Mouse (Mus musculus) heart, embryonic 14.5 days (tissue): ENCODE measurements around the gene Tmem39a. TPM values are rescaled to one million over a fixed set of nuclear protein-coding genes. Genes with fewer than 3 reads are reported as not detected.
A peak's percentile ranks its signal among the peaks of the same experiment; 100 is the strongest.

ENCODE experiments used
- ATAC-seq: fragments of 200-750 bp; cut with Nextera tagmentation; 2 replicates; pipeline ENCODE4 v1.8.0; 2017; ENCODE audit warnings: low read depth, moderate TSS enrichment; ENCODE audit not compliant: insufficient number of reproducible peaks, insufficient read depth, low FRiP score
- H3K27ac ChIP-seq, 2 experiments: fragments of 200-500 bp in 1 of 2; fragments of 300-500 bp in 1 of 2; sonication (generic) in 1 of 2; replicated peaks in 1 of 2; 2 replicates each; pipeline ENCODE4 v1.5.1; 2012 to 2014; ENCODE audit warnings: low read depth in 2 of 2, low read length in 2 of 2, control low read depth in 1 of 2, mild to moderate bottlenecking in 1 of 2, mixed read lengths in 1 of 2; ENCODE audit not compliant: control insufficient read depth in 1 of 2, insufficient read depth in 1 of 2
- H3K27me3 ChIP-seq: fragments of 300-500 bp; sonication (generic); 2 replicates; pipeline ENCODE4 v1.6.1; 2014; ENCODE audit warnings: mild to moderate bottlenecking, low read length, control low read depth; ENCODE audit not compliant: control insufficient read depth, insufficient read depth
- H3K36me3 ChIP-seq: fragments of 300-500 bp; sonication (generic); 2 replicates; pipeline ENCODE4 v1.6.1; 2014; ENCODE audit warnings: mild to moderate bottlenecking, control low read depth, low read length, mixed read lengths; ENCODE audit not compliant: control insufficient read depth, insufficient read depth
- H3K4me1 ChIP-seq, 2 experiments: fragments of 200-500 bp in 1 of 2; fragments of 300-500 bp in 1 of 2; sonication (generic) in 1 of 2; 2 replicates each; pipeline ENCODE4 v1.6.1; 2012 to 2014; ENCODE audit warnings: low read length in 2 of 2, control low read depth in 1 of 2, mixed read lengths in 1 of 2; ENCODE audit not compliant: control insufficient read depth in 2 of 2, insufficient read depth in 2 of 2
- H3K4me2 ChIP-seq: fragments of 300-500 bp; sonication (generic); 2 replicates; pipeline ENCODE4 v1.6.1; 2014; ENCODE audit warnings: mild to moderate bottlenecking, low read length
- H3K4me3 ChIP-seq, 2 experiments: fragments of 200-500 bp in 1 of 2; fragments of 300-500 bp in 1 of 2; sonication (generic) in 1 of 2; 2 replicates each; pipeline ENCODE4 v1.5.1; 2012 to 2014; ENCODE audit warnings: low read length in 2 of 2, mild to moderate bottlenecking in 2 of 2, control low read depth in 1 of 2, low read depth in 1 of 2, moderate library complexity in 1 of 2; ENCODE audit not compliant: control insufficient read depth in 1 of 2, insufficient read depth in 1 of 2
- H3K9ac ChIP-seq: fragments of 300-500 bp; sonication (generic); 2 replicates; pipeline ENCODE4 v1.6.1; 2014; ENCODE audit warnings: mild to moderate bottlenecking, low read length
- H3K9me3 ChIP-seq: fragments of 300-500 bp; sonication (generic); 2 replicates; pipeline ENCODE4 v1.6.1; 2016; ENCODE audit warnings: low read length, control low read depth; ENCODE audit not compliant: control insufficient read depth
- WGBS: fragments of 180-500 bp; shearing (Covaris S2); extraction: QIAGEN DNeasy Blood & Tissue Kit; methylation state at CpG from one replicate; pipeline ENCODE4 v1.1.7; 2014; 5-methylcytosine and 5-hydroxymethylcytosine counted together
- polyA plus RNA-seq: library from polyadenylated mRNA; unstranded; fragments of >200 nt; fragmentation: Nextera tagmentation; extraction: Ambion mirVana; gene quantifications from 2 replicates; pipeline ENCODE4 v1.2.1, GENCODE M21; 2014

Gene Tmem39a
- polyA plus RNA-seq, 1 experiment from 2014 or later, result 63.8 TPM

GRCm38 (mm10) chr16:38622283-38622682, 63.8 kb downstream of the Tmem39a start:
- 53% methylated on average over 2 of the region's 2 CpGs for WGBS
- ATAC-seq, result no peak
- H3K9ac ChIP-seq, result no peak overlapping the region
- H3K27me3 ChIP-seq, result no peaks in the 10 kb centered on the region
- H3K4me3 ChIP-seq, result no peak overlapping the region
- H3K36me3 ChIP-seq, result peaks cover 81% of the 10 kb centered on the region
- H3K4me1 ChIP-seq, result peaks cover 35 to 60% of the 10 kb centered on the region in 2 experiments
- no peaks in the 10 kb centered on the region for H3K9me3 ChIP-seq
- H3K27ac ChIP-seq, result peak overlapping the region; percentile 23 to 93; a peak in 2 of 4 replicates
- H3K4me2 ChIP-seq, result no peak overlapping the region

GRCm38 (mm10) chr16:38624303-38624702, 65.8 kb downstream of the Tmem39a start:
- H3K36me3 ChIP-seq, result peaks cover 67% of the 10 kb centered on the region
- no peaks in the 10 kb centered on the region for H3K27me3 ChIP-seq
- no peak overlapping the region for H3K9ac ChIP-seq
- peak overlapping the region; percentile 31 for H3K4me2 ChIP-seq
- 0 out of 2 replicates have a peak, but pooled peaks have one; percentile 24 for ATAC-seq
- H3K4me3 ChIP-seq, result no peak overlapping the region
- peaks cover 47 to 77% of the 10 kb centered on the region in 2 experiments for H3K4me1 ChIP-seq
- no peaks in the 10 kb centered on the region for H3K9me3 ChIP-seq
- WGBS, result 28% methylated on average over 11 of the region's 11 CpGs
- peak overlapping the region; percentile 82 to 93 for H3K27ac ChIP-seq

GRCm38 (mm10) chr16:38625411-38625810, 66.9 kb downstream of the Tmem39a start:
- Histone ChIP-seq H3K4me2 (peak overlapping the region; percentile 19; the same call in 1 of the 2 replicates), H3K9ac (no peak overlapping the region), H3K27me3 (no peaks in the 10 kb centered on the region), H3K4me3 (no peak overlapping the region), H3K9me3 (no peaks in the 10 kb centered on the region), H3K36me3 (peaks cover 58% of the 10 kb centered on the region), H3K27ac (peak overlapping the region; percentile 81 to 93), H3K4me1 (peaks cover 55 to 88% of the 10 kb centered on the region in 2 experiments)
- ATAC-seq, result no peak
- 46% methylated on average over 7 of the region's 7 CpGs for WGBS

GRCm38 (mm10) chr16:38625811-38626369, 67.4 kb downstream of the Tmem39a start:
- peaks cover 56% of the 10 kb centered on the region for H3K36me3 ChIP-seq
- no peaks in the 10 kb centered on the region for H3K9me3 ChIP-seq
- H3K27ac ChIP-seq, result peak overlapping the region; percentile 81 to 93
- no peak overlapping the region for H3K4me3 ChIP-seq
- peak overlapping the region; percentile 19; the same call in 1 of the 2 replicates for H3K4me2 ChIP-seq
- no peaks in the 10 kb centered on the region for H3K27me3 ChIP-seq
- peaks cover 53 to 88% of the 10 kb centered on the region in 2 experiments for H3K4me1 ChIP-seq
- ATAC-seq, result peak; percentile 67
- H3K9ac ChIP-seq, result no peak overlapping the region
- WGBS, result 7% methylated on average over 10 of the region's 10 CpGs

- 56% methylated on average over 6 of the region's 6 CpGs for WGBS
- Histone ChIP-seq H3K4me3 (no peak overlapping the region), H3K9me3 (no peaks in the 10 kb centered on the region), H3K27ac (no peak overlapping the region), H3K36me3 (peaks cover 62% of the 10 kb centered on the region), H3K27me3 (no peaks in the 10 kb centered on the region), H3K4me2 (no peak overlapping the region), H3K9ac (no peak overlapping the region), H3K4me1 (peaks cover 25 to 39% of the 10 kb centered on the region in 2 experiments)
- ATAC-seq, result no peak
These were observed 73.6 kb downstream of the Tmem39a start for GRCm38 (mm10) chr16:38632147-38632546.

DNA sequence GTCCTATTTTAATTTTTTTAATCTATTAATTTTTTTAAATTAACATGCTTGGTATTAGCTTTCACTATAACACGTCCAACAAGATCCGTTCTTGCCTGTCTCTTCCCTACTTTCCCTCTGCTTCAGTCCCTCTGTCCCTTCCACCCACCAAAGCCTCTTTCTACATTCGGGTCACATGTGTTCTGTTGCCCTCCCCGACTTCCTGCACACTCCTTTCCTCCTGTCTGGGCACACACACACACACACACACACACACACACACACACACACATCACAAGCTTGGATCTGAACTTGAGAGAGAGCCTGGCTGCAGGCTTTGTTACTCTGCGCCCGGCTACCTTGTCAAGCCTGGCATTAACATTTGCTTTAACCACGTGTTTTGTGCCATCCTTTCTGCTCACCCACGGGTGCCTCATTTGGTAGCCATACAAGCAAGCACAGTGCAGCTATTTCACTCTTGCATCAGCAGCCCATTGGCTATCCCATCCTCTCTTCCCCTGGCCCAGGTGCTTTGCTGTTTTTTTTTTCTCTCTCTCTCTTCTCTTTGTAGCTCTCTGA, 77.4 kb downstream of the Tmem39a start:
- H3K36me3 ChIP-seq, result peaks cover 81% of the 10 kb centered on the region
- no peak for ATAC-seq

GRCm38 (mm10) chr16:38636682-38637081, 78.2 kb downstream of the Tmem39a start:
- peak overlapping the region; percentile 33 to 49; a peak in 3 of 4 replicates for H3K27ac ChIP-seq
- H3K4me2 ChIP-seq, result no peak overlapping the region
- H3K4me3 ChIP-seq, result no peak overlapping the region
- peaks cover 77% of the 10 kb centered on the region for H3K36me3 ChIP-seq
- 58% methylated on average over 9 of the region's 9 CpGs for WGBS
- H3K4me1 ChIP-seq, result peaks cover 4 to 14% of the 10 kb centered on the region in 2 experiments; a peak in 3 of 4 replicates
- no peak for ATAC-seq
- no peak overlapping the region for H3K9ac ChIP-seq
- no peaks in the 10 kb centered on the region for H3K27me3 ChIP-seq
- H3K9me3 ChIP-seq, result no peaks in the 10 kb centered on the region

More for the DNA sequence above, 77.4 kb downstream of the Tmem39a start:
- no peak overlapping the region for H3K4me3 ChIP-seq
- no peak overlapping the region for H3K4me2 ChIP-seq
- no peaks in the 10 kb centered on the region for H3K9me3 ChIP-seq
- H3K4me1 ChIP-seq, result peaks cover 4 to 7% of the 10 kb centered on the region in 2 experiments; a peak in 3 of 4 replicates
- H3K9ac ChIP-seq, result no peak overlapping the region
- H3K27ac ChIP-seq, result no peak overlapping the region
- WGBS, result 75% methylated on average over 8 of the region's 8 CpGs
- H3K27me3 ChIP-seq, result no peaks in the 10 kb centered on the region
